Mouse (Mus musculus) stomach, embryonic 15.5 days (tissue): ENCODE measurements around the gene Tmem205. TPM values are rescaled to one million over a fixed set of nuclear protein-coding genes. Genes with fewer than 3 reads are reported as not detected.
A peak's percentile ranks its signal among the peaks of the same experiment; 100 is the strongest.

Source experiments
- ATAC-seq: fragments of 200-750 bp; cut with Nextera tagmentation; 2 replicates; pipeline ENCODE4 v1.8.0; 2017; ENCODE audit warnings: low read depth, moderate number of reproducible peaks, moderate TSS enrichment; ENCODE audit not compliant: insufficient read depth, low FRiP score
- H3K27ac ChIP-seq: fragments of 300-500 bp; sonication (generic); 2 replicates; pipeline ENCODE4 v1.5.1; 2015; ENCODE audit warnings: mild to moderate bottlenecking, inconsistent platforms
- H3K27me3 ChIP-seq: fragments of 300-500 bp; sonication (generic); replicated peaks from 2 replicates; pipeline ENCODE4 v1.6.1; 2015; ENCODE audit warnings: inconsistent platforms
- H3K36me3 ChIP-seq: fragments of 300-500 bp; sonication (generic); 2 replicates; pipeline ENCODE4 v1.6.1; 2015; ENCODE audit warnings: inconsistent platforms
- H3K4me1 ChIP-seq: fragments of 300-500 bp; sonication (generic); 2 replicates; pipeline ENCODE4 v1.6.1; 2015; ENCODE audit warnings: inconsistent platforms
- H3K4me2 ChIP-seq: fragments of 300-500 bp; sonication (generic); 2 replicates; pipeline ENCODE4 v1.6.1; 2015; ENCODE audit warnings: mild to moderate bottlenecking, inconsistent platforms
- H3K4me3 ChIP-seq: fragments of 300-500 bp; sonication (generic); replicated peaks from 2 replicates; pipeline ENCODE4 v1.5.1; 2015; ENCODE audit warnings: inconsistent platforms
- H3K9ac ChIP-seq: fragments of 300-500 bp; sonication (generic); 2 replicates; pipeline ENCODE4 v1.6.1; 2015; ENCODE audit warnings: inconsistent platforms
- H3K9me3 ChIP-seq: fragments of 300-500 bp; sonication (generic); 2 replicates; pipeline ENCODE4 v1.6.1; 2016; ENCODE audit warnings: inconsistent platforms
- WGBS: fragments of 180-500 bp; shearing (Covaris S2); methylation state at CpG from one replicate; pipeline ENCODE4 v1.1.7; 2015; 5-methylcytosine and 5-hydroxymethylcytosine counted together
- polyA plus RNA-seq: library from polyadenylated mRNA; unstranded; fragments of >200 nt; fragmentation: Nextera tagmentation; extraction: Ambion mirVana; gene quantifications from 2 replicates; pipeline ENCODE4 v1.2.1, GENCODE M21; 2015

The Tmem205 gene
- 70.7 and 74.5 TPM in 2 replicates for polyA plus RNA-seq

- peak; percentile 95 for ATAC-seq
- under 1% methylated on average over 28 of the region's 28 CpGs for WGBS
- H3K9ac ChIP-seq: peak within 1 kb of the TSS; percentile 46; the same call in 1 of the 2 replicates
Measured at GRCm38 (mm10) chr9:21927208-21927753, at the start of gene Tmem205, which contains the start of gene Ccdc159. Gene Tmem205 (minus strand): TSS chr9:21927556. Gene Ccdc159 (plus strand): TSS chr9:21927471.

GRCm38 (mm10) chr9:21976626-21977175 lies 49.3 kb upstream of the Tmem205 start:
- H3K4me1 ChIP-seq: no peaks in the 10 kb centered on the region
- H3K27me3 ChIP-seq: no peaks in the 10 kb centered on the region
- no peak overlapping the region for H3K27ac ChIP-seq
- 77% methylated on average over 10 of the region's 10 CpGs for WGBS
- H3K36me3 ChIP-seq: no peaks in the 10 kb centered on the region
- no peak overlapping the region for H3K4me2 ChIP-seq
- H3K9ac ChIP-seq: no peak overlapping the region
- no peak for ATAC-seq
- no peaks in the 10 kb centered on the region for H3K9me3 ChIP-seq
- H3K4me3 ChIP-seq: no peak overlapping the region

More at GRCm38 (mm10) chr9:21927208-21927753, at the start of gene Tmem205, which contains the start of gene Ccdc159:
- H3K9me3 ChIP-seq: no peaks in the 10 kb centered on the region
- H3K4me2 ChIP-seq: peak within 1 kb of the TSS; percentile 56
- peak within 1 kb of the TSS; percentile 41 for H3K27ac ChIP-seq
- H3K27me3 ChIP-seq: no peaks in the 10 kb centered on the region
- peak within 1 kb of the TSS; percentile 51 for H3K4me3 ChIP-seq
- H3K36me3 ChIP-seq: no peaks in the 10 kb centered on the region
- peaks cover 9% of the 10 kb centered on the region for H3K4me1 ChIP-seq

- Histone ChIP-seq H3K9ac (no peak overlapping the region), H3K9me3 (no peaks in the 10 kb centered on the region), H3K27me3 (no peaks in the 10 kb centered on the region), H3K36me3 (no peaks in the 10 kb centered on the region), H3K4me1 (no peaks in the 10 kb centered on the region), H3K4me3 (no peak overlapping the region), H3K27ac (no peak overlapping the region), H3K4me2 (no peak overlapping the region)
- no peak for ATAC-seq
- 83% methylated on average over 4 of the region's 4 CpGs for WGBS
Measured at GRCm38 (mm10) chr9:21969304-21969703, 41.9 kb upstream of the Tmem205 start.

- no peaks in the 10 kb centered on the region for H3K36me3 ChIP-seq
- no peaks in the 10 kb centered on the region for H3K9me3 ChIP-seq
- H3K4me1 ChIP-seq: no peaks in the 10 kb centered on the region
- no peak overlapping the region for H3K27ac ChIP-seq
- H3K9ac ChIP-seq: no peak overlapping the region
- WGBS: 39% methylated on average over 6 of the region's 6 CpGs
- ATAC-seq: no peak
- no peak overlapping the region for H3K4me3 ChIP-seq
- H3K27me3 ChIP-seq: no peaks in the 10 kb centered on the region
- H3K4me2 ChIP-seq: no peak overlapping the region
Measured at GRCm38 (mm10) chr9:21968883-21969282, 41.5 kb upstream of the Tmem205 start.

- no peaks in the 10 kb centered on the region for H3K9me3 ChIP-seq
- 13% methylated on average over 8 of the region's 8 CpGs for WGBS
- peak within 1 kb of the TSS; percentile 96 for H3K4me2 ChIP-seq
- no peak within 1 kb of the TSS for H3K27ac ChIP-seq
- H3K9ac ChIP-seq: peak within 1 kb of the TSS; percentile 19; the same call in 1 of the 2 replicates
- no peaks in the 10 kb centered on the region for H3K36me3 ChIP-seq
- peaks cover 26% of the 10 kb centered on the region for H3K4me1 ChIP-seq
- peak; percentile 54; the same call in 1 of the 2 replicates for ATAC-seq
- H3K27me3 ChIP-seq: peaks cover 15% of the 10 kb centered on the region
- peak within 1 kb of the TSS; percentile 46 for H3K4me3 ChIP-seq
Measured at GRCm38 (mm10) chr9:21963417-21963816, 36.1 kb upstream of the Tmem205 start, which contains the start of gene Epor. Gene Epor (minus strand): TSS chr9:21963506.

GRCm38 (mm10) chr9:21962416-21963059 lies 35.2 kb upstream of the Tmem205 start:
- peak overlapping the region; percentile 96 for H3K4me2 ChIP-seq
- H3K9me3 ChIP-seq: no peaks in the 10 kb centered on the region
- WGBS: 3% methylated on average over 34 of the region's 34 CpGs
- H3K4me3 ChIP-seq: peak overlapping the region; percentile 46
- no peaks in the 10 kb centered on the region for H3K36me3 ChIP-seq
- peak overlapping the region; percentile 19; the same call in 1 of the 2 replicates for H3K9ac ChIP-seq
- peaks cover 26% of the 10 kb centered on the region for H3K4me1 ChIP-seq
- H3K27me3 ChIP-seq: peaks cover 15% of the 10 kb centered on the region
- ATAC-seq: peak; percentile 90
- no peak overlapping the region for H3K27ac ChIP-seq

- Histone ChIP-seq H3K4me2 (peak overlapping the region; percentile 96), H3K4me3 (peak overlapping the region; percentile 46), H3K9ac (peak overlapping the region; percentile 19; the same call in 1 of the 2 replicates), H3K4me1 (peaks cover 26% of the 10 kb centered on the region), H3K27ac (no peak overlapping the region), H3K36me3 (no peaks in the 10 kb centered on the region), H3K27me3 (peaks cover 15% of the 10 kb centered on the region), H3K9me3 (no peaks in the 10 kb centered on the region)
- 1% methylated on average over 15 of the region's 15 CpGs for WGBS
- peak; percentile 20; the same call in 1 of the 2 replicates for ATAC-seq
Measured at GRCm38 (mm10) chr9:21962010-21962409, 34.7 kb upstream of the Tmem205 start.

- Histone ChIP-seq H3K9ac (no peak overlapping the region), H3K9me3 (no peaks in the 10 kb centered on the region), H3K27ac (no peak overlapping the region), H3K36me3 (no peaks in the 10 kb centered on the region), H3K27me3 (peaks cover 15% of the 10 kb centered on the region), H3K4me1 (peaks cover 29% of the 10 kb centered on the region), H3K4me2 (peak overlapping the region; percentile 96), H3K4me3 (peak overlapping the region; percentile 46)
- 2% methylated on average over 35 of the region's 35 CpGs for WGBS
- ATAC-seq: no peak
Measured at GRCm38 (mm10) chr9:21961366-21961980, 34.1 kb upstream of the Tmem205 start.

- no peak overlapping the region for H3K9ac ChIP-seq
- no peak overlapping the region for H3K4me3 ChIP-seq
- peak overlapping the region; percentile 96; the same call in 1 of the 2 replicates for H3K4me2 ChIP-seq
- no peak overlapping the region for H3K27ac ChIP-seq
- peaks cover 32% of the 10 kb centered on the region for H3K4me1 ChIP-seq
- H3K36me3 ChIP-seq: no peaks in the 10 kb centered on the region
- H3K27me3 ChIP-seq: peaks cover 15% of the 10 kb centered on the region
- H3K9me3 ChIP-seq: no peaks in the 10 kb centered on the region
- no peak for ATAC-seq
- WGBS: 11% methylated on average over 26 of the region's 26 CpGs
Measured at GRCm38 (mm10) chr9:21960558-21961208, 33.3 kb upstream of the Tmem205 start.

- H3K9me3 ChIP-seq: no peaks in the 10 kb centered on the region
- H3K9ac ChIP-seq: no peak overlapping the region
- peaks cover 32% of the 10 kb centered on the region for H3K4me1 ChIP-seq
- H3K36me3 ChIP-seq: no peaks in the 10 kb centered on the region
- no peak overlapping the region for H3K4me3 ChIP-seq
- H3K4me2 ChIP-seq: 0 out of 2 replicates have a peak overlapping the region, but pooled peaks have one; percentile 96
- H3K27ac ChIP-seq: no peak overlapping the region
- WGBS: 50% methylated on average over 9 of the region's 9 CpGs
- peaks cover 15% of the 10 kb centered on the region for H3K27me3 ChIP-seq
- ATAC-seq: no peak
Measured at GRCm38 (mm10) chr9:21960135-21960534, 32.8 kb upstream of the Tmem205 start.

GRCm38 (mm10) chr9:21959244-21959643 lies 31.9 kb upstream of the Tmem205 start:
- no peak overlapping the region for H3K27ac ChIP-seq
- H3K4me1 ChIP-seq: peaks cover 32% of the 10 kb centered on the region
- no peaks in the 10 kb centered on the region for H3K36me3 ChIP-seq
- WGBS: 90% methylated on average over 7 of the region's 7 CpGs
- ATAC-seq: no peak
- H3K27me3 ChIP-seq: peaks cover 15% of the 10 kb centered on the region
- H3K9ac ChIP-seq: no peak overlapping the region
- H3K4me2 ChIP-seq: no peak overlapping the region
- no peaks in the 10 kb centered on the region for H3K9me3 ChIP-seq
- no peak overlapping the region for H3K4me3 ChIP-seq
